Mouse (Mus musculus) hindlimb bud, embryonic 11.5 days (tissue): Measurements from ENCODE around the gene A530084C06Rik.

Source experiments
- DNase-seq: peaks from one replicate; pipeline ENCODE4 v3.0.0-alpha.2; 2012; ENCODE audit warnings: low read depth, low spot score; ENCODE audit errors: extremely low spot score

Gene A530084C06Rik

DNA sequence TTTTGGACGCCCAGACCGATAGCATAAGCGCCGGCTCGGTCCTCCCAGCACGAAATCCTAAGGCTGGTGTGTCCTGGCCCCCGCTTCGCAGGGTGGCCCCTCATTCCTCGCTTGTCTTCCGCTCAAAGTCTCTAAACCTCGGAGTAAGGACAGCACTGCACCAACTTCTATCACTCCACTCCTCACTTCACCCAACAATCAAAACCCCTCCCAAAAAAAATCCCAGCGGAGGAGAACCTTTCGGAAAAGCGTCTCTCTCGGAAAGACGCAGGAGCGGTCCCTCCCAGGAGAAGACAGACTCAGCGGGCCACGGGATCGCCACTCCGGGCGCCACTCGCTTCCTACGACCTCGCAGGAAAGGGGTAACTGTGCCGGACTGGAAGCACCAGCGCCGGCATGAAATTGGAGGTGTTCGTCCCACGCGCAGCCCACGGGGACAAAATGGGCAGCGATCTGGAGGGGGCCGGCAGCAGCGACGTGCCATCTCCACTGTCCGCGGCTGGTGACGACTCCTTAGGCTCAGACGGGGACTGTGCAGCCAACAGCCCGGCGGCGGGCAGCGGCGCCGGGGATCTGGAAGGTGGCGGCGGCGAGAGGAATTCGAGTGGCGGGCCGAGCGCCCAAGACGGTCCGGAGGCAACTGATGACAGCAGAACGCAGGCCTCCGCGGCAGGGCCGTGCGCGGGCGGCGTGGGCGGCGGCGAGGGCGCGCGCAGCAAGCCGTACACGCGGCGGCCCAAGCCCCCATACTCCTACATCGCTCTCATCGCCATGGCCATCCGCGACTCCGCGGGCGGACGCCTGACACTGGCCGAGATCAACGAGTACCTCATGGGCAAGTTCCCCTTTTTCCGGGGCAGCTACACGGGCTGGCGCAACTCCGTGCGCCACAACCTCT, at the start of gene A530084C06Rik:
Gene A530084C06Rik, minus strand, starts transcription at position 813 of the 898 bp plus-strand sequence.
- no peak for DNase-seq

DNA sequence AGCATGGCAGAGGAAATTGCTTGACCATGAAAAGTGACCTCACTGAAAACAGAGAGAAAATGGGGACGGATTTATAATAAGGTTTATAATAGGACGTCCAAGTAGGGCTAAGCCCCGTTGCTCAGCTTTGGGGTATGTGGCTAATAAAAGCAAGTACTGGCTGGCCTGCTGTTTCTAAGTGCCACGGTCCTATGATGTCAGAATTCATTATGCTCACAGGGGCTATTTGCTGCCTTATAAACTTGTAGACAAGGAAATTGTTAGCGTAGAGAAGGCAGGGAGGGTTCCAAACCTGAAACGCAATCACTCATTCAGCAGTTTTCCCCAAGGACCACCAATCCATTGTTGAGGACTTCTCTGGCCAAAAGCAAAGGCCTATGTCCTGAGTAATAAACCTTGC, 44.8 kb upstream of the A530084C06Rik start:
- no peak for DNase-seq

DNA sequence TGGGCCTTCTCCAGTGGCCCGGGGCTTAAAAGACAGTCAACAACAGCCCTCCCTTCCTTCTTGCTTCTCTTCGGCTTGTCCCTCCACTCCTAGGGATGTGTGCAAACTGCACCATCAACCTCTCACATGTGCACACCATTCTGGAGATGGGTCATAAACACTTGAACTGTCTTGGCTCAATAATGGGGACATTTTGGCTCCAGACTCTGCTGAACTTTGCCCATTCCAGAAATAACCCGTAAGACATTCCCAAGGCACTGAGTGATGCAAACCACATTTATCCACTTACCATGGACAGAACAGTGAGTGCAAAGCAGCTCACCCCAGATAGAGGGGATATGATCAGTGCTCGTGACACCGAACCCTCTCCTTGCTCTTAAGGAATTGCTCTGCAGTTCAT, 40.4 kb upstream of the A530084C06Rik start:
- DNase-seq: no peak

DNA sequence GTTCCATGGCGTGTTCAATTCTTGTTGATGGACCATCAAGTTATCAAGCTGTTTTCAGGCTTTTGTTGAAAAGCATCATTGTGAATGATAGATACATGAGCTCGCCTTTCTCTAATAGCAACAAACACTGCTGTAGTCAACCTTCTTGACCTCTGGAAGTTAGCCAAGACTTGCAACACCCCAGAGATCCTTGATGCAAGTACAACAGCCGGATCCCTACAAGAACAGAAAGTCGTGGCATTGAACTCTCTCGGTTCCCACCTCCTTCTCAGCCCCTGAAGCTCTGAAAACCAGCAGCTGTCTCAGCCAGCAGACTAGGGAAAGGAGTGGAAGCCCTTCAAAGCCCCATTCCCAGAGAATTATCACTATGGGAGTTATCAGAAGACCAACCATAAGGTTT, 28.2 kb upstream of the A530084C06Rik start:
- no peak for DNase-seq

DNA sequence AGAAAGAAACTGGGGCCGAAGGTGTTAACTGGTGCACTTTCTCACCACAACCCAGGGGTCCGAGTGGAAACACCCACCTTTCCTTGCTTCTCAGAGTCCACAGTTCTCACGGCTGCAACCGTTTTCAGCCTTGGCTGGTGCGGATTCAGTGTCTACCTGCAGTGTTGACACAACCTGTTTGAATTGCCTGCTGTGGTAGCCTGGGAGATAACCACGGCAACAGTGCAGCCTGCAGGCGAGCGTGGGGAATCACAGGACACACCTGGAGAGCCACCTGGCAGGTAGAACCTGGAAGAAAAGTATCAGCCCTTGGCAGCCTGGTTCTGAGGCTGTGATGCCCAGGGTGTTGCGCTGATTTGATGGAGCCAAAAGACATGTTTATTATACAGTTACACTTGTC, 20.7 kb upstream of the A530084C06Rik start:
- no peak for DNase-seq

DNA sequence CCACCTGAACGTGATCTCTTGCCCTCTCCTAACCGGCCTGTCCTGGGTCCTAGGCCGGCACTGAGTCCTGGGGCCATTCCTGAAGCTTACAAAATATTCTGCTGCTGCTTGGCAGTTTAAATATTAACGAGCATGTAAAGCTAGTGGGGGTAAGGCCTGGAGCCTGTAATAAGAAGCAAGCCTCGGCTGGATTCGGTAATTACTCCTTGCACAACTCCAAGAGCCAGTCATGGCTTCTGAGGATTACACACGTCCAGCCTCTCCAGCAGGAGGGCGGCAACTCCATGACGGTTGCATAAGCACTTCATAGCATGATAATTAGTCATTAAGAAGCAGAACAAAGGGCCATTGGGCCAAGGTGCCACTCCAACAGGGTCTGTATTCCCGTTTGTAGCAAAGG, 19.3 kb upstream of the A530084C06Rik start:
- no peak for DNase-seq

DNA sequence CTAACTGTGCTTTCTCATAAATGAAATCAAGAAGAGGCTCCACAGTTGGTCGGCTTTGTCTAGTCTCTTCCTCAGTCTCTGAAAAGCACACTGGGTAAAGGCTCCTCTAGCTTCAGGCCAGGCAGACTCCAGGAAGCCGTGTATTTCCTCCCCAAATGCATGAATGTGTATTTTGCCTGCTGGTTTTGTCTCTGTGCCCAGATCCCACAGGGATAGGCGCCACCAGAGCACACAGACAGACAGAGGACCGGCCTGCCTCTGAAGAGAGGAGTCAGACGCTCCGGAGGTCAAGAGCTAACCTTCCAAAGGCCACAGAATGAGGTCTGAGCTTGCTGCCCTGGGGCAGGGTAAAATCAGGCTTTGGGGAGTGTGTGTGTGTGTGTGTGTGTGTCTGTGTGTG, 18.4 kb upstream of the A530084C06Rik start:
- DNase-seq: no peak

DNA sequence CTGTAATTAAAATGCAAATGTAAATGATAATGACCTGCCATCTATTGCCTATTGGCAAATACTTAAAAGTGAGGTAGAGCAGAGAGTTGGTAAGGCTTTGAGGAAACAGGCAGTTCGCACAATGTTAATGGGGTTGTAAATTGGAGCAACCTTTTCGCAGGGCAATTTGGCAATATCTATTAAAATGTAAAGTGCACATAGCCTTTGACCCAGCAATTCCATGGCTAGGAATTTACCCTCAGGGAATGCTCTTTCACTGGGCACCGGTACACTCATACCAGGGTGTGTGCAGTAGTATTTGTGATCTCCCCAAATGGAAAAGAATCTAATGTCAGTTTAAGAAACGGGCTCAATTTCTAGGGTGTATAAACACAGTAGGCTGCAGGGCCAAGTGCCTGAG, 17.6 kb upstream of the A530084C06Rik start:
- DNase-seq: no peak

DNA sequence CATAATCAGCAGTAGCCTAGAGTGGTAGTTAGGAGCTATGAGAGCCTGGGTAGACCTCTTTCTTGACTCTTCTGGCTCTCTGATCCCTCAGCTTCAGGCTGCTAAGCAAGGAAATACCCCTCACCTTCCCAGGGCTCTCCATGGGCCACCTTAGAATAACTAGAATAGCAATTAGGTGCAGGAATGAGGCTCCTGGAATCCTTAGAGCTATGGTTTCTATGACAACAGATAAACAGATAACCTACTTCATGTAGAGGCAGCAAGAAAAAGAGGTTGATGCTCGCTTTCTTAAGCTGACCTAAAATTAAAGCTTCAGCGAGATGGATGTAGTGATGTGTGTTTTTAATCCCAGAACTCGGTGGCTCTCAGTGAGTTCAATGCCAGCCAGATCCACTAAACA, 15.5 kb upstream of the A530084C06Rik start:
- DNase-seq: no peak

DNA sequence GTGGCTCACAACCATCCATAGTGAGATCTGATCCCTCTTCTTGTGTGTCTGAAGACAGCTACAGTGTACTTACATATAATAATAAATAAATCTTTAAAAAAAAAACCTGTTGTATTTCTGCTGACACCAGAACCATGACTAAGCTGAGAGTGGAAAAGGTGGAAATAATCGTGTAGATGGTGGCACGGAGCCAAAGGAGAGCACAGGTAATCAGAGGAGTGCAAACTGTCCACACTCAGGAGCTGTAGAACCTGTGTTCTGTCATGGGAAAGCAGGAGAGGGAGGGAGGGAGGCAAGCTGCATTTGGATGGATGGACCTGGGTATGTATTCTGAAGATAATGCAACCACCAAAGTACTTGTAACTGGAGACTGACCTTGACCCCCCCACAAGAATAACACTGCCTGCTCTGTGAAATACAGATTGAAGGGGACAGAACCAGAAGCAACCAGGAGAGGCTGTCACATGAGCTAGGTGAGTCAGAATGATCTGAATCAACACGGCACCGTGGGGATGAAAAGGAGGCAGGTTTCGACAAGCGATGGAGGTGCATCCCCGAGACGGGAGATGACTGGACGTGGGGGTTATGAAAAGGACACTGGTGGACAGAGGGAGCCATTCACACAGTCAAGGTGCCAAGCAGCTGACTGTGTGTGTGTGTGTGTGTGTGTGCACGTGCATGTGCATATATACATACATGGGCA, 13.8 kb upstream of the A530084C06Rik start:
- DNase-seq: no peak

DNA sequence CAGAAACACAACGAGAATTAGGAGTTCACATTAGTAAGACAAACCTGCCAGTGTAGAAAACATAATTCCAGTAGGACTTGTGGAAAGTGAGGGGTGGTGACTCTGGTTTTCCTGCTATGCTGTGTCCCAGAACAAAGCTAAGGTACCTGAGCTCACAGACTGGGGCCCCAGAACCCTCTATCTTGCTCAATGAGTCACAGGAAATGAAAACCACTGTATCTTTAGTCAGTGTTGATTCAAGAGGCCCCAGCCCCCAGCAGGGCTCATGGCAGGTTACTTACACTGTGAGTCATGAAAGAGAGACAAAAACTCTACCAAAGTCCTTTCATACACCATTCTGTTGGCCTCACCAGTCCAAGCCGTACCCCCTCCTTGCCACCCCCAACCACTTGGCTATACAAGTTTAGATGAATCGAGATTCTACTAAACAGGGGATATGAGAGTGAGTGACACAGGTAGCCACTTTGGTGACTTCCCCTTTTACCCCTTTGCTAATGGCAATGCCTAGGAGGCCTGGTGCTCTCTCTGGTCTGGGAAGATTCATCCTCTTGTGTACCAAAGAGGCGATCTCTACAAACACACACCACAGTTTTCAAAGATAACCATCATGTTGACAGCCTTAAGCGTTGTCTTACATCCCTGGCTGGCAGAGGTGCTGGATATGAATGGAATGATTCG, 8.6 kb upstream of the A530084C06Rik start:
- DNase-seq: no peak

DNA sequence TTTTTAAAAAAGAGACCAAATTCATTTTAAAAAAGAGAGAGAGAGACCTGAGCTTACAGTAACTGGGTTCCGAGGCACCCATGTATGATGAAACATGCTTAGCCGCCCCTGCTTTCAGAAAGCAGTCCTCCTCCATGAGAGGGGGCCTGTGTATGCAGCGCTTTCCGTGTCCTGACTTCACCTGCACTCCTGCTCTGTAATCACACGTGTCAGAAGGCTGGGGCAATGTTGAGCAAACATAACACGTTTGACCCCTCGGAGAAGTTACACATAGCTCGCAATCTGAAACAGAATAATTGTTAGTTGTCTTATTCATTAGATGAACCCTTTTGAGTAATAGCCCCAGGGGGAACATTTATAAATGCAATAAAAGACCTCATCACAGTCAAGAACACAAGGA, 8.0 kb upstream of the A530084C06Rik start:
- no peak for DNase-seq

DNA sequence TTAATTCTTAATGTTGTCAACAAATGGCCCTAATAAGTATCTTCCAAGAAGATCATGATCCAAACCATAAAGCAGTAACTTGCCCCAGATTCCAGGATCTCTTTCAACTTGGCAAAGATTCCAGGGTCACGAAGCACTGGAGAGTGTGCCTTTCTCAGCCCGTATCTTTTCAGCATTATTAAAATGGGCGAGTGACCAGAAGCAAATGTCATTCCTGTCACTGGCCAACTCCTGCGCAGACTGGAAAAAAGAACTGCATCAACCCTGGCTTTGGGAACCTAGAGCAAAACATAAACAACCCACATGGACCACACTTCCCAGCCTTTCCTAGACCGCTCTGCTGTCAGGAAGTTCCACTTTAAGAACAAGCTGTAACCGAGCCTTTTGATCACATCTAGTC, 5.3 kb upstream of the A530084C06Rik start:
- DNase-seq: no peak

DNA sequence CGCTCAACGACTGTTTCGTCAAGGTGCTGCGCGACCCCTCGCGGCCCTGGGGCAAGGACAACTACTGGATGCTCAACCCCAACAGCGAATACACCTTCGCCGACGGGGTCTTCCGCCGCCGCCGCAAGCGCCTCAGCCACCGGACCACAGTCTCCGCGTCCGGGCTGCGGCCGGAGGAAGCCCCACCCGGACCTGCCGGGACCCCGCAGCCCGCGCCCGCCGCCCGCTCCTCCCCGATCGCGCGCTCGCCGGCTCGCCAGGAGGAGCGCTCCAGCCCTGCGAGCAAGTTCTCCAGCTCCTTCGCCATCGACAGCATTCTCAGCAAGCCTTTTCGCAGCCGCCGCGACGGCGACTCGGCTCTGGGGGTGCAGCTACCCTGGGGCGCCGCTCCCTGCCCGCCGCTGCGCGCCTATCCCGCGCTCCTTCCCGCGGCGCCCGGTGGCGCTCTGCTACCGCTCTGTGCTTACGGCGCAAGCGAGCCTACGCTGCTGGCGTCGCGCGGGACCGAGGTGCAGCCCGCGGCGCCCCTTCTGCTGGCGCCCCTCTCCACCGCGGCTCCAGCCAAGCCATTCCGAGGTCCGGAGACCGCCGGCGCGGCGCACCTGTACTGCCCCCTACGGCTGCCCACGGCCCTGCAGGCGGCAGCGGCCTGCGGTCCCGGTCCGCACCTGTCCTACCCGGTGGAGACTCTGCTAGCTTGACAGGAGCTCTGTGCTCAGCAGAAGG, 449 bp upstream of the A530084C06Rik start:
- DNase-seq: no peak

DNA sequence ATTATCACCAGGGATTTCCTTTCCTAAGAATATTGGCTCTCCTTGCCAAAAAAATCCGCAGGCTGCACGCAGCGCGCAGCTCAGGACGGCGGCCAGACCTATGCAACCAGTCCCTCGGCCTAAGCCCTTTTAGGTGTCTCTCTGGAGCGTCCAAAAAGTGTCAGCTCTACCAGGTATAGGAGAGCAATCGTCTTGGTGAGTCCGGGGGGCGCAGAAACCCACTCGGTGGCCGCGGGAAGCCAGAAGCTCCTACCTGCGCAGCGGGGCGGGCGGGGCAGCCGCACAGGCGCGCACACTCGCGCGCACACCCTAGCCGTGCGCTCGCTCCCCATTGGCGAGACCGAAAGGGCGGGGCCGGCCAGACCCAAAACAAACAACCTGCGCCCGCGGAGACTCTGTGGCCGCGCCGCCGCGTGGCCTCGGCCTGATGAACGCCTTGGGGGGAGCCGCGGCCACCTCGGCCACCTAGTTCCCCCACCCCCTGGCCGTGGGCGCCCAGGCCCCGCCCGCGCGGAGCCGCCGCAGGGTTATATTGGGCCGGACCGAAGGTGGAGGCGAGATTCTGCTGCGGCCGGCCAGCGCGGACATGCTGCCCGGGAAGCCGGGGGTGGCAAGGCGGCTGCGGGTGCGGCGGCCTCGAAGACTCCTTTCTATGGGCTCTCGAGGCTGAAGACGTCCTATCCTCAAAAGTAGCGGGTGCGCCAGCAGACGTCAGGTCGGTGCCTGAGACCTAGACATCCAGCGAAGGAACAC, 1.2 kb downstream of the A530084C06Rik start:
- no peak for DNase-seq

DNA sequence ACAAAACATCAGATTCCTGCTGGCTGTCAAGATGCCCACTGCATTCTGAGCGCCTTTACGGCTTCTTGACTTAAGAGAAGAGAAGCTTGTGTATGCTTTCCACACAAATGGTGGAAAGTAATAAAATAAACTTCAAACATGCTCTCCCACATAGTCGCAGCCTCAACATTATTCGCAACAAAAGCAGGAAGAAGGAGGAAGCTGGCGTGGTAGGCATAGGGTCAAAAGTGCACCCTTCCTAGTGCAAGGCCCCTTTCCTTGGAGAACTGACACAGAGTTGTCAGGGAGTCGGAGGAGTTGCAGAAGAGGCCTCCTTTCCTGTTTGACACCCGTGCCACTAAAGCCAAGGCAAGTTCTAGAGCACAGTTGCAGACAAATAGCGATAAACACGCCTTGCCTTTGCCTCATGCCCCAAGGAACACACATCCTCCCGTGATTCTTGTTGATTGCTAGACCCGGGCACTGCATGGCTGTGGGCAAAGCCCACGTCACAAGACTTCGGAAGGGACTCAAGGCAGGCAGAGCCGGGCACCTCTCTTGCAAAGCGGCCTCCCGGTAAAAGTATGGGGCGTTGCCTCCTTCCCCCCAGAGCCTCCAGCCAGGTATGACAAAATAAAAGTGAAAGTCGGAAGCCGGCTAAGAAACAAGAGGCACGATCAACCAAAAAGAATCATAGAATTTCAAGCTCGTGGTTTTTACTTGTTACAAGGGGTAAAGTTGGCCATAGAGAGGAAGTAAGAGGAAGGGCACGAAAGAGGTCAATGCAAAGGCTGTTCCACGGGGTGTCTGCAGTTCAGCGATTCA, 2.0 kb downstream of the A530084C06Rik start:
- DNase-seq: no peak

DNA sequence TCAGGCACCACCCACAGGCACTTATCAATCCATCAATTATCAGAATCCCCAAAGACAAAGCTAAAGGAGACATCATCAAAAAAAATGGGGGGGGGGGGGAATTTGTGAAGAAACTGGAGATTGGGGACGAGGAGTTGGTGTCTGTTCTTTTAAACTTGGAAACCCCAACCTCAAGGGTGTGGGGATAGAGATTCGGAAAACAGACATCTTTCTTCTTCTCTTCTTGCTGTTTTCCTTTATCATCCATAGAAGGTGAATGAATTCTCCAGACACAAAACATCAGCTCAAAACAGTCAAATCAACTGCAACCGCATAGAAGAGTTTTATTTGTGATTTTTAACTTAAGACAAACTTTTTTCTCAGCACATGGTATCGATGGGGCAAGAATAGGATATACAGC, 3.3 kb downstream of the A530084C06Rik start, which contains the start of gene Foxq1:
Gene Foxq1, plus strand, starts transcription at position 301 of the 400 bp plus-strand sequence.
- no peak for DNase-seq

DNA sequence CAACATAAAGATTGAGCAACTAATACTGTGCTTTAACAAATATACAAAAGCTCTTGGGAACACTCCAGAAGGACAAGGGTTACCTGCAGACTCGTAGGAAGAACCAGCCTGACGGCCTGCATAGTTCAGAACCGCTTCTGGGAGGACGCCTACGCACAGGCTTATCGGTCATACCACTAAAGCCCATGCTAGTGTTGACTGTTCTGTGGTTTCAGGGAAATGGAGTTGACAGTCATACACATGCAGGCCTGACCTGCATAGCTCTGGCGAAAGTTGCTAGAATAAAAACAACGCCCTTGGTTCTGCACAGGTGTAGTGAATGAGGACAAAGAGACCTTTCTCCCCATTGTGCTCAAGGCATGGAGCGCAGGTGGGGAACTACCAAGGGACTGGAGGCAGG, 11.5 kb downstream of the A530084C06Rik start:
- no peak for DNase-seq

DNA sequence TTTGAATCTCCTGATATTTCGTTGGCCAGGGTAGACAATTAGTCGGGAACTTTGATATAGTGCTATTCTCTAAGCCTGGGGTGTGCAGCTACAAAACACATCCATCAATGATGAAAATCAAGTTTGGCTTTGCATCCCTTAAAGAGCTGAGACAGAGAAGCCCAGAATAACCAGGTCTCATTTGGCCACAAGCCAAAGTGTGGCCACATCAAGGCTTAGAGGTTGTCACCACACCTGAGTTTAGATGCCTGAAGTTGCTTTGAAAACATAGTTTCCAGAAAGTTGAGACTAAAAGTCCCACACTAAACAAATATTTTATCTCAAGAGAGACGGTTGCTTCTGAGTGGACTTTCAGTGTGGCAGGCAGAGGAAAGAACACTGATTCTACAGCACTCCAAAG, 11.9 kb downstream of the A530084C06Rik start:
- DNase-seq: no peak
